Mouse (Mus musculus): ENCODE data around the gene Galnt3. TPM values are rescaled to one million over a fixed set of nuclear protein-coding genes. Genes with fewer than 3 reads are reported as not detected.
A peak's percentile ranks its signal among the peaks of the same experiment; 100 is the strongest.

The Galnt3 gene
- polyA plus RNA-seq (2012; rRNA removed) (0.24 and 0.70 TPM in 2 replicates), polyA plus RNA-seq (2014; fragmentation: Nextera tagmentation; extraction: Ambion mirVana) (0.33 and 0.52 TPM in 2 replicates)

DNA sequence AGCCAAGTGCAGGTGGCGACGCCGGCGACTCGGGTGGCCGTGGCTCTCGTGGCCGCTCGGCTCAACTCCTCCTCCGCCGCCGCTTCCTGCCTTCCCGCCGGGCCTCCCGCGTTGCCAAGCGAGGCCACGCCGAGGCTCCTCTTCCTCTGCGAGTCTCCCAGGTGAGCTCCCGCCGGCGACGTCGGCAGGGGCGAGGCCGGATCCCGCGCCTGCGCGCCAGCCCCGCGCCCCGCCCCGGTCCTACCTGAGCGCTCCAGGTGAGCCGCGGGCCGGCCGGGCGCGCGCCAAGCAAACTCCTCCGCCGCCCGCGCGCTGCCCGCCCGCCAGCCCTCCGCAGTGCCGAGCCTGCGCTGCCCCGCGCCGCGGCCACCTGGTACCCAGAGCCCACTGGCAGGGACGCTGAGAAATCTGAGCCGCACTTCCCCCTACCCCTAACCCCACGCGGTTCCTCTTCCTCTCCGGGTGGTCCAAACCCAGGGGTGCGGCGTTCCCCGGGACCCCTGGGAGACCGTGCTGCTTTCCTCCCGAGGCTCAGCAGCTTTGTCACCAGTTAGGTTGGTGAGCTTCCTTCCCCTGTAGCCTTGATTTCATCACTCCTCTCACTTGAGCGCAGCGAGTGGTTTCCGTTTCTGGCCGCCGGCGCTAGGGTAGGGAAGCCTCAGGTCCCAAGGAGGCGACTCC is at the start of gene Galnt3:
Gene Galnt3, minus strand, starts transcription at position 404 of the 681 bp plus-strand sequence.
- ATAC-seq (ENCODE audit: insufficient read depth), result 0 out of 2 replicates have a peak, but pooled peaks have one; percentile 21
- no peaks in the 10 kb centered on the region for H3K36me3 ChIP-seq (replicated peaks; ENCODE audit: control insufficient read depth, insufficient read depth, low read depth)
- peak within 1 kb of the TSS; percentile 36 for H3K4me2 ChIP-seq (ENCODE audit: low read depth)
- H3K4me3 ChIP-seq (ENCODE audit: insufficient read depth in 1 of 2, low read depth in 2 of 2, low read length in 2 of 2), result peak within 1 kb of the TSS; percentile 4 to 45
- no peaks in the 10 kb centered on the region for H3K9me3 ChIP-seq (ENCODE audit: control insufficient read depth, low read length)
- peaks cover 29% of the 10 kb centered on the region for H3K27me3 ChIP-seq (ENCODE audit: control insufficient read depth, insufficient read depth, low read length)
- H3K4me1 ChIP-seq (replicated peaks; ENCODE audit: control insufficient read depth in 2 of 2, insufficient read depth in 2 of 2, low read length in 1 of 2), result no peaks in the 10 kb centered on the region
- H3K27ac ChIP-seq, result no peak within 1 kb of the TSS
- peak in 1 of 3 experiments; percentile 2 for DNase-seq (ENCODE audit: low read depth in 3 of 3, low spot score in 3 of 3)
- TF ChIP-seq CTCF (IDR thresholded peaks at IDR 0.05; ENCODE audit: low read depth), result no peak
- no peak for TF ChIP-seq EP300 (IDR thresholded peaks at IDR 0.05; ENCODE audit: low read depth)
- under 1% methylated on average over 43 of the region's 74 CpGs for WGBS (ENCODE audit: insufficient replicate concordance)
- no peak within 1 kb of the TSS for H3K9ac ChIP-seq (replicated peaks)

DNA sequence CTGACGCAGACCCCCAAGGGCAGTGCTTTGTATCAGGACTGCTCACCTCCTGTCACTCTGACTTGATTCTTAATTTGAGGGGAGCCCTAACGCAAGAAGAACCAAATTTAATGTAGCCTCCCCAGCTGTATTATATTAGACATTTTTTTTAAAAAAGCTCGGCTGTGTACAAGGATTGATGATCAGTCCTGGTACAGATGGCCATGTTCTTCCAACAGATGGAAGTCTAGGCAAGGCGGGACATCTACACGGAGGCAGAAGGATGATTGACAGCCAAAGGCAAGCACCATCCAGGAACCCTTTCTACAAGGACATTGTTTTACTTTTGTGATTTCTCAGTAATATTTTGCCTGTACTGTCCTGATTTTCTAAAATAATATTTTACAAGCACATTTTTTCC is 48.3 kb upstream of the Galnt3 start:
- no peak overlapping the region for H3K4me3 ChIP-seq (ENCODE audit: insufficient read depth in 1 of 2, low read depth in 2 of 2, low read length in 2 of 2)
- no peak overlapping the region for H3K27ac ChIP-seq
- 61% methylated on average over 5 of the region's 5 CpGs for WGBS (ENCODE audit: insufficient replicate concordance)
- no peaks in the 10 kb centered on the region for H3K4me1 ChIP-seq (replicated peaks; ENCODE audit: control insufficient read depth in 2 of 2, insufficient read depth in 2 of 2, low read length in 1 of 2)
- H3K27me3 ChIP-seq (ENCODE audit: control insufficient read depth, insufficient read depth, low read length), result no peaks in the 10 kb centered on the region
- H3K36me3 ChIP-seq (replicated peaks; ENCODE audit: control insufficient read depth, insufficient read depth, low read depth), result no peaks in the 10 kb centered on the region
- ATAC-seq (ENCODE audit: insufficient read depth) (no peak), DNase-seq (ENCODE audit: low read depth in 3 of 3, low spot score in 3 of 3) (no peak)
- H3K4me2 ChIP-seq (ENCODE audit: low read depth), result no peak overlapping the region
- H3K9ac ChIP-seq (replicated peaks), result no peak overlapping the region
- no peaks in the 10 kb centered on the region for H3K9me3 ChIP-seq (ENCODE audit: control insufficient read depth, low read length)
- no peak for TF ChIP-seq CTCF (IDR thresholded peaks at IDR 0.05; ENCODE audit: low read depth)
- no peak for TF ChIP-seq EP300 (IDR thresholded peaks at IDR 0.05; ENCODE audit: low read depth)

DNA sequence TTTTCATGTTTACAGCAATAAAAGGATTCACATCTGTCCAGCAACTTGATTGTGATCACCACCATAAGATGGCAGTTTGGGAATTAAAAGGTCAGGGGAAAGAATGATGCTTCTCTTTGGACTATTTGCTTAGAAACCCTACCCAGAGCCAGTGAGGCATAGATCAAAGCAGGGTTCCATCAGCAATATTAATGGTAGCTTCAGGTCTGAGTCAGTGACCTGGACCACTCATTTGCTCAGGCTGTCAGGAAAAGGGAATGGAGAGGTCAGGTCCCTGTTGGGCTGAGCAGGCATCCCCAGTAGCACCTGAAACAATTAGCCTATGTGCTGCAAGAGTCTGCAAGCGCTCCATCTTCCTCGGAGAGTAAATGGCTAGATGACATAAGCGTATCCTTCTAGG is 46.8 kb upstream of the Galnt3 start:
- Histone ChIP-seq H3K4me3 (ENCODE audit: insufficient read depth in 1 of 2, low read depth in 2 of 2, low read length in 2 of 2) (no peak overlapping the region), H3K9ac (replicated peaks) (no peak overlapping the region), H3K27ac (no peak overlapping the region), H3K9me3 (ENCODE audit: control insufficient read depth, low read length) (no peaks in the 10 kb centered on the region), H3K27me3 (ENCODE audit: control insufficient read depth, insufficient read depth, low read length) (no peaks in the 10 kb centered on the region), H3K4me1 (replicated peaks; ENCODE audit: control insufficient read depth in 2 of 2, insufficient read depth in 2 of 2, low read length in 1 of 2) (no peaks in the 10 kb centered on the region), H3K4me2 (ENCODE audit: low read depth) (no peak overlapping the region), H3K36me3 (replicated peaks; ENCODE audit: control insufficient read depth, insufficient read depth, low read depth) (no peaks in the 10 kb centered on the region)
- ATAC-seq (ENCODE audit: insufficient read depth), result no peak
- DNase-seq (ENCODE audit: low read depth in 3 of 3, low spot score in 3 of 3), result no peak
- TF ChIP-seq EP300 (IDR thresholded peaks at IDR 0.05; ENCODE audit: low read depth) (no peak), CTCF (IDR thresholded peaks at IDR 0.05; ENCODE audit: low read depth) (no peak)
- WGBS (ENCODE audit: insufficient replicate concordance), result 75% methylated on average over 3 of the region's 3 CpGs

DNA sequence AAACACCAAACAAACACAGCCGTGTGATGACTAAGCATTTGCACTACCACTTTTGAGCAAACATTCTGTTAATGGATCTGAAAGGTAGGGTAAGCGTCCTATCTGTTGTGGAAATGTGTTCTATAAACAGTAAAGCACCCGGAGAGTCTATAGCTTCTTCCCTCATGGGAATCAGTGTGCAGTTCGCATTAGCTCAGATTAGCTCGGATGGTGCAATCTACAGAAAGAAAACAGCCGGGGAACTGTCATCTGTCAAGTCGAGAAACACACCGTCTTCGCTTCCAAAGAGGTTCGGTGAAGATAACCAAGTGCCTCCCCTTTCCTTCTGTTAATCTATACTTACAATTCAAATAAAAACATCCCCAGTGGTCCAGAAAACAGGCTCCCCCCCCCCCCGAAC is 45.9 kb upstream of the Galnt3 start:
- H3K36me3 ChIP-seq (replicated peaks; ENCODE audit: control insufficient read depth, insufficient read depth, low read depth), result no peaks in the 10 kb centered on the region
- H3K4me3 ChIP-seq (ENCODE audit: insufficient read depth in 1 of 2, low read depth in 2 of 2, low read length in 2 of 2), result no peak overlapping the region
- DNase-seq (ENCODE audit: low read depth in 3 of 3, low spot score in 3 of 3) (no peak), ATAC-seq (ENCODE audit: insufficient read depth) (no peak)
- TF ChIP-seq CTCF (IDR thresholded peaks at IDR 0.05; ENCODE audit: low read depth) (no peak), EP300 (IDR thresholded peaks at IDR 0.05; ENCODE audit: low read depth) (no peak)
- no peak overlapping the region for H3K9ac ChIP-seq (replicated peaks)
- no peak overlapping the region for H3K27ac ChIP-seq
- H3K27me3 ChIP-seq (ENCODE audit: control insufficient read depth, insufficient read depth, low read length), result no peaks in the 10 kb centered on the region
- H3K4me1 ChIP-seq (replicated peaks; ENCODE audit: control insufficient read depth in 2 of 2, insufficient read depth in 2 of 2, low read length in 1 of 2), result no peaks in the 10 kb centered on the region
- no peaks in the 10 kb centered on the region for H3K9me3 ChIP-seq (ENCODE audit: control insufficient read depth, low read length)
- H3K4me2 ChIP-seq (ENCODE audit: low read depth), result no peak overlapping the region
- 50% methylated on average over 11 of the region's 11 CpGs for WGBS (ENCODE audit: insufficient replicate concordance)

DNA sequence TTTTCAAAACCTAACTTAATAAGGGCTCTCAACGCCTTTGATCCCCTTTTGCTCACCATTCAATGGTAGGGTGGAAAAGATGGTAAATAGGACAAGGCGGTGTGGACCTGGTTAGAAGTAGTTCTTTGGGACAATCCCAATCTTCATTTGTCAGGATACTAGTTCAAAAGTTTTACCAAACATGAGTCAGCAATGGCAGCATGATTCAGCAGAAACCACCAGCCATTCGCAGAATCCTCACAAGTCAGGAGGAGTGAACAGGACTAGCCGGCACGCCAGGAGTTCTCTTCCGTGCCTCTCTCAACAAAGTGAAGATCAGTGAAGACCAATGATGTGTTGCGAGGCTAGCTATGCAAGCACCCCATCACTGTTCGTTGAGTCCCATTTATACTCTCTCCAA is 40.2 kb upstream of the Galnt3 start:
- DNase-seq (ENCODE audit: low read depth in 3 of 3, low spot score in 3 of 3), result no peak
- no peak overlapping the region for H3K9ac ChIP-seq (replicated peaks)
- no peak overlapping the region for H3K4me2 ChIP-seq (ENCODE audit: low read depth)
- 69% methylated on average over 8 of the region's 8 CpGs for WGBS (ENCODE audit: insufficient replicate concordance)
- no peak for ATAC-seq (ENCODE audit: insufficient read depth)
- no peaks in the 10 kb centered on the region for H3K36me3 ChIP-seq (replicated peaks; ENCODE audit: control insufficient read depth, insufficient read depth, low read depth)
- H3K27me3 ChIP-seq (ENCODE audit: control insufficient read depth, insufficient read depth, low read length), result no peaks in the 10 kb centered on the region
- no peak overlapping the region for H3K27ac ChIP-seq
- no peak overlapping the region for H3K4me3 ChIP-seq (ENCODE audit: insufficient read depth in 1 of 2, low read depth in 2 of 2, low read length in 2 of 2)
- H3K4me1 ChIP-seq (replicated peaks; ENCODE audit: control insufficient read depth in 2 of 2, insufficient read depth in 2 of 2, low read length in 1 of 2), result no peaks in the 10 kb centered on the region
- no peak for TF ChIP-seq CTCF (IDR thresholded peaks at IDR 0.05; ENCODE audit: low read depth)
- no peak for TF ChIP-seq EP300 (IDR thresholded peaks at IDR 0.05; ENCODE audit: low read depth)
- no peaks in the 10 kb centered on the region for H3K9me3 ChIP-seq (ENCODE audit: control insufficient read depth, low read length)
